Mouse (Mus musculus) myocyte (in vitro differentiated cells): ENCODE measurements around the gene Pcnx3.

ENCODE experiments used
- CEBPB ChIP-seq: IDR thresholded peaks from 2 replicates; pipeline ENCODE4 v1.6.1; 2011; ENCODE audit warnings: mild to moderate bottlenecking, moderate library complexity; ENCODE audit not compliant: poor library complexity, insufficient read depth, severe bottlenecking
- MAX ChIP-seq: IDR thresholded peaks from one replicate; pipeline ENCODE4 v1.6.1; 2011; ENCODE audit warnings: low read depth, mild to moderate bottlenecking, control low read depth
- MYOD1 ChIP-seq, 3 experiments: IDR thresholded peaks; one replicate each; pipeline ENCODE4 v1.6.1; 2011; ENCODE audit warnings: control low read depth in 2 of 3, low read depth in 2 of 3, mild to moderate bottlenecking in 2 of 3, moderate library complexity in 1 of 3; ENCODE audit not compliant: insufficient read length in 2 of 3, control insufficient read depth in 1 of 3
- MYOG ChIP-seq, 3 experiments: IDR thresholded peaks; one replicate each; pipeline ENCODE4 v1.6.1; 2011; ENCODE audit warnings: control low read depth in 2 of 3, low read depth in 2 of 3, mild to moderate bottlenecking in 2 of 3; ENCODE audit not compliant: insufficient read length in 2 of 3, control insufficient read depth in 1 of 3, insufficient read depth in 1 of 3
- POLR2A ChIP-seq: IDR thresholded peaks from one replicate; pipeline ENCODE4 v1.6.1; 2011; ENCODE audit warnings: low read depth, mild to moderate bottlenecking, control low read depth, moderate library complexity; ENCODE audit not compliant: insufficient read length
- POLR2AphosphoS2 ChIP-seq: IDR thresholded peaks from one replicate; pipeline ENCODE4 v1.6.1; 2011; ENCODE audit warnings: low read depth, control low read depth; ENCODE audit not compliant: insufficient read length

DNA sequence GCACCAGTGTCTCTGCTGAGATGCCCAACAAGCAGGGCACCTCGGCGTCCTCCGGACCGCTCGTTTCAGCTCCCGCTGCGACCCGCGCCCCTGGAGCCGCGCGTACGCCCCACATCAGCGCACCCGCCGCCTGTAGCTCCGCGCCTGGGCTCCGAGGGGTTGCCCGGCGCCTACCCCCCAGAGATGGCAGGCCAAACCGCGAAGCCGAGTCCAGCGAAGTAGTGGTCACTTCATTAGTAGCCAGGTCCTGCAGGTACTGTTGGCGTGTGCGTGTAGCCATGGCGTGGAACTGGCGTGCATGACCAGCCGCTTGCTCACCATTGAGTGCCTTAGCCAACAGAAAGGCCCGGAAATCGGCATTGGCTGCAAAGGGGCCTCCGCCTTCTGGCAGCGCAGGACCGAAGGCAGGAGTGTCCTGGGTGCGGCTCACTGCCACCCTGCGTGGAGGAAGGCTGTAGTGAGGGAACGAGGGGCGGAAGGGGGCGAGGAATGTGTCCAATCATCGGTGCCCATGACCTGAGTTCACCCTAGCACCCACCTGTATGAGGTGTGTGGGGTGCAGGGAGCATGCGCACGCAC is 33.9 kb downstream of the Pcnx3 start:
- TF ChIP-seq POLR2A = no peak
- TF ChIP-seq MAX = no peak
- TF ChIP-seq CEBPB = no peak
- TF ChIP-seq MYOG (IDR thresholded peaks at IDR 0.05; ENCODE audit: control insufficient read depth in 1 of 3, insufficient read depth in 1 of 3, insufficient read length in 2 of 3, low read depth in 2 of 3) = no peak
- no peak for TF ChIP-seq MYOD1 (IDR thresholded peaks at IDR 0.05; ENCODE audit: control insufficient read depth in 1 of 3, insufficient read length in 2 of 3, low read depth in 2 of 3)
- TF ChIP-seq POLR2AphosphoS2 = no peak
